Mouse (Mus musculus) heart, postnatal 0 days (tissue): ENCODE measurements around the gene Nxpe3.

Experiments used
- CTCF ChIP-seq: IDR thresholded peaks from 2 replicates; pipeline ENCODE4 v1.5.1; 2016; ENCODE audit warnings: antibody characterized with exemption, control low read depth, low read depth
- EP300 ChIP-seq: IDR thresholded peaks from 2 replicates; pipeline ENCODE4 v1.6.1; 2016; ENCODE audit warnings: antibody characterized with exemption, low read depth

DNA sequence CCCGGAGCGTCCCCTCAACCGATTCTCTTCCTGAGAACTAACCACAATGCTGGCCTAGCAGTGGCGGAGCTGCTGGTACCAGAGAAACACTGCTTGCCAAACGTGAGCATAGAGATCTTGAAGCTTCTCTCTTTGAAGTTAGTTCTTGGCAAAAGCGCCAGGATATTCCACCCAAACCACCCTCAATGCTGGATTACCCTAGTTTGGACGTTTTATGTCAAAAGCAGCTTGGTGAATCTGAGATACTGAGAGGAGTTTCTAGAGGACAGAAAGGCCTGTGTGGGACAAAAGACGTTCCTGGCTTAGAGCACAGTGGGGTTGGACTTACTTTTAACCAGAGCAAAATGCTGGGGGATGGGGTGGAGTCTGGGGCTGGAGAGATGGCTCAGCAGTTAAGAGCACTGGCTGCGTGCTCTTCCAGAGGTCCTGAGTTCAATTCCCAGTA lies 588 bp upstream of the Nxpe3 start:
- TF ChIP-seq CTCF (no peak), EP300 (no peak)
